Mouse (Mus musculus): ENCODE results near the gene Gbp7. TPM values are rescaled to one million over a fixed set of nuclear protein-coding genes. Genes with fewer than 3 reads are reported as not detected.

Gbp7 gene
- polyA plus RNA-seq, 1 experiment: 6.1 TPM

DNA sequence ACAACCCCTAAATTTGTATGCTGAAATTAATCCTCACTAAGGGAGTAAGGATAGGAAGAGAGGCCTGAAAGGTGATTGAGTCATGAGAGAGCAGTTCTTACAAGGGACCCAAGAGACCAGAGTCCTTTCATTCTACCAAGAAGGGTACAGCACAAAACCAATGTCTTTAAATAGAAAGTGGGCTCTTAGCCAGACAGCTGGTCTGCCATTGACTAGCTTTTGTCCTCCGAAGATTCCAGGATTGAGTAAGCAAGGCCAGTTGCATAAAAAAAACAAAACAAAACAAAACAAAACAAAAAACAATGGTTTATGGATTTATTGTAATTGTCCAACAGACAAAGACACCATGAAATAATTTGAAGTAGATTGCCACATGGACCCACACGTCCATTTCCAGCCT lies 58.7 kb downstream of the Gbp7 start:
- no peak overlapping the region for H3K4me3 ChIP-seq (ENCODE audit: insufficient read depth, low read depth, low read length)
- H3K27ac ChIP-seq (replicated peaks; ENCODE audit: low read depth, low read length): no peak overlapping the region
- peaks cover 5% of the 10 kb centered on the region; the same call in 1 of the 2 replicates for H3K4me1 ChIP-seq (ENCODE audit: control insufficient read depth, insufficient read depth, insufficient read length, low read length)

- Histone ChIP-seq H3K4me1 (ENCODE audit: control insufficient read depth, insufficient read depth, insufficient read length, low read length) (peaks cover 5% of the 10 kb centered on the region; the same call in 1 of the 2 replicates), H3K27ac (replicated peaks; ENCODE audit: low read depth, low read length) (no peak overlapping the region), H3K4me3 (ENCODE audit: insufficient read depth, low read depth, low read length) (no peak overlapping the region)
Measured at GRCm38 (mm10) chr3:142590431-142591067, 60.4 kb downstream of the Gbp7 start.

DNA sequence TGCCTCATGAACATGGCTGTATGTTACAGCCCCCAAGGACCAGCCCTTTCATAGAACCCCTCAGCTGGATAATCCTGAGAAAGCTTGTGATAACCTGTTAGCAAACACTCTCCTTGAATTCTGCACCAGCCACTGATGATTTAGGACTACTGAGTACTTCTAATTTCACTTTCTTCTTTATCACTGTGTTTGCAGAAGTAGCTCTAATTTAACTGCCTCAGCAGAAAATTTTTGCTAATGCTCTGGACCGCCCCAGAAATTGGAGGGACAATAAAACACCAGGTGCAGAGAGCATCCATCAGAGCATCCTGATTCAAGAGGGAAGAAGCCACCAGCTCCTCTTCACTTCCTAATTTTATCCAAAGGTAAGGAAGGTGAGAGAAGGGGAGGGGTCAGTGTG lies 64.4 kb downstream of the Gbp7 start, which contains the start of gene Gbp2b:
TSS of gene Gbp2b (plus strand) at position 301 of the 400 bp plus-strand sequence.
- no peaks in the 10 kb centered on the region for H3K4me1 ChIP-seq (ENCODE audit: control insufficient read depth, insufficient read depth, insufficient read length, low read length)
- no peak within 1 kb of the TSS for H3K4me3 ChIP-seq (ENCODE audit: insufficient read depth, low read depth, low read length)
- no peak within 1 kb of the TSS for H3K27ac ChIP-seq (replicated peaks; ENCODE audit: low read depth, low read length)

DNA sequence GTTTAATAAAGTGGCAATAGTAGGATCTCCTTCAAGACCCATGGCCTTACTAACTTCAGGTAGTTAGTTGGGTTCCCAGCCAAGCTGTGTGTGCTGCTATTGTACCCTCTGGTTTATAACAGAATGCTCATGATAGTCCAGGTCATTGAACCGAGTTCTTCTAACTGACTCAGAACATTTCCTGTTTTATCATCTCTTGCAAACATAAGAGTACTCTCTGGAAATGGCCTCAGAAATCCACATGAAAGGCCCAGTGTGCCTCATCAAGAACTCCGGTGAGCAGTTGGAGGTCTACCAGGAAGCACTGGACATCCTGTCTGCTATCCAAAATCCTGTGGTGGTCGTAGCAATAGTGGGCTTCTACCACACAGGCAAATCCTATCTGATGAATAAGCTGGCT lies 67.8 kb downstream of the Gbp7 start:
- H3K4me3 ChIP-seq (ENCODE audit: insufficient read depth, low read depth, low read length): no peak overlapping the region
- no peak overlapping the region for H3K27ac ChIP-seq (replicated peaks; ENCODE audit: low read depth, low read length)

More for the DNA sequence above, 67.8 kb downstream of the Gbp7 start:
- no peaks in the 10 kb centered on the region for H3K4me1 ChIP-seq (ENCODE audit: control insufficient read depth, insufficient read depth, insufficient read length, low read length)

Other genes with a start within 250 kb of the Gbp7 start
- 26.9 and 32.0 TPM in 2 replicates for gene Pdlim5, start 134.6 kb upstream of the Gbp7 start, polyA plus RNA-seq (2012; ENCODE audit: insufficient read depth, insufficient read length, missing spikeins)
- 3.0 and 4.7 TPM in 2 replicates for gene Gbp5, start 36.4 kb upstream of the Gbp7 start, polyA plus RNA-seq (2012; ENCODE audit: insufficient read depth, insufficient read length, missing spikeins)
- gene Gbp3, start 29.7 kb downstream of the Gbp7 start, polyA plus RNA-seq (2012; ENCODE audit: insufficient read depth, insufficient read length, missing spikeins): 9.6 and 19.2 TPM in 2 replicates
- not detected in 2 replicates for gene Gbp2b, start 64.5 kb downstream of the Gbp7 start, polyA plus RNA-seq (2012; ENCODE audit: insufficient read depth, insufficient read length, missing spikeins)
- 22.4 and 31.8 TPM in 2 replicates for gene Gbp2, start 90.3 kb downstream of the Gbp7 start, polyA plus RNA-seq (2012; ENCODE audit: insufficient read depth, insufficient read length, missing spikeins)
- gene Kyat3, start 170.7 kb downstream of the Gbp7 start, polyA plus RNA-seq (2012; ENCODE audit: insufficient read depth, insufficient read length, missing spikeins): 50.5 and 64.1 TPM in 2 replicates
- 24.0 and 27.2 TPM in 2 replicates for gene Gtf2b, start 234.7 kb downstream of the Gbp7 start, polyA plus RNA-seq (2012; ENCODE audit: insufficient read depth, insufficient read length, missing spikeins)